Mouse (Mus musculus) layer of hippocampus, adult 9-10 months (tissue): ENCODE results near the gene Tmem88.

Experiments
- DNase-seq: peaks from one replicate; pipeline ENCODE4 v3.0.0; 2022; ENCODE audit warnings: low spot score

Tmem88 gene

GRCm38 (mm10) chr11:69416509-69416908, 18.5 kb upstream of the Tmem88 start:
- no peak for DNase-seq

- DNase-seq = no peak
Observed at GRCm38 (mm10) chr11:69415668-69416451, 17.8 kb upstream of the Tmem88 start.

GRCm38 (mm10) chr11:69415327-69415667, 17.3 kb upstream of the Tmem88 start:
- DNase-seq = no peak

- DNase-seq = no peak
Observed at GRCm38 (mm10) chr11:69414421-69415326, 16.6 kb upstream of the Tmem88 start.

GRCm38 (mm10) chr11:69413221-69414181, 15.5 kb upstream of the Tmem88 start, which contains the start of gene Kdm6b:
Kdm6b (minus strand) TSS chr11:69413675.
- DNase-seq = no peak

- no peak for DNase-seq
Observed at GRCm38 (mm10) chr11:69412548-69412947, 14.5 kb upstream of the Tmem88 start.

GRCm38 (mm10) chr11:69411538-69412203, 13.6 kb upstream of the Tmem88 start:
- DNase-seq = no peak

- peak; percentile 86 for DNase-seq
Observed at GRCm38 (mm10) chr11:69411073-69411535, 13.1 kb upstream of the Tmem88 start.

GRCm38 (mm10) chr11:69410310-69411072, 12.5 kb upstream of the Tmem88 start:
- no peak for DNase-seq

- DNase-seq = no peak
Observed at GRCm38 (mm10) chr11:69410045-69410309, 11.9 kb upstream of the Tmem88 start.

- DNase-seq = no peak
Observed at GRCm38 (mm10) chr11:69409378-69410044, 11.5 kb upstream of the Tmem88 start.

GRCm38 (mm10) chr11:69408541-69409377, 10.7 kb upstream of the Tmem88 start:
- peak; percentile 80 for DNase-seq

GRCm38 (mm10) chr11:69407724-69408004, 9.6 kb upstream of the Tmem88 start:
- DNase-seq = no peak

GRCm38 (mm10) chr11:69406867-69407723, 9.1 kb upstream of the Tmem88 start:
- no peak for DNase-seq

- no peak for DNase-seq
Observed at GRCm38 (mm10) chr11:69406282-69406681, 8.2 kb upstream of the Tmem88 start.

GRCm38 (mm10) chr11:69405397-69406200, 7.6 kb upstream of the Tmem88 start:
- no peak for DNase-seq

- DNase-seq = no peak
Observed at GRCm38 (mm10) chr11:69404595-69405396, 6.8 kb upstream of the Tmem88 start.
